Mouse (Mus musculus): Measurements from ENCODE around the gene H1fnt. TPM values are rescaled to one million over a fixed set of nuclear protein-coding genes. Genes with fewer than 3 reads are reported as not detected.

Gene H1fnt
- polyA plus RNA-seq (2015; fragmentation: Nextera tagmentation; extraction: Ambion mirVana) = not detected in 2 replicates

DNA sequence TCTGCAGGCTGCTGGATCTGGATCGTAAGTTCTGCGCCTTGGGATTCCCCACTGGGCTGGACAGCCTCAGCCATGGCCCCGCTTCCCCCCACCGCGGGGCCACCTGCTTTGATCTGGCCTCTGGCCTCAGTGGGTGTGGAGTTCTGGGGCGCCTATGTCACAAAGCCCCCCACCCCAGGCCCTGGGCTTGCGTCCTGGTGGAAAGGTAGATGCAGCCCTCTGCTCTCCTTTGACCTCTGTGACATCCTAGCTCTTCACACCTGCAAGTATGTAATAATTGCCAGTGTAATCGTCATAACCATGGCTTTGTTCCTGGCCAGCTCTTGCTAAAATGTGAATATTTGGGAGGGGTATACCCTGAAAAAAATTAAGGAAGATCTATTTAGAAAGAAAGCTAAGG is at the start of gene H1fnt:
TSS of gene H1fnt (minus strand) at position 101 of the 400 bp plus-strand sequence.
- Histone ChIP-seq H3K36me3 (no peaks in the 10 kb centered on the region), H3K9me3 (replicated peaks) (no peaks in the 10 kb centered on the region), H3K9ac (replicated peaks) (no peak within 1 kb of the TSS), H3K4me1 (no peaks in the 10 kb centered on the region), H3K4me2 (no peak within 1 kb of the TSS), H3K4me3 (replicated peaks) (no peak within 1 kb of the TSS), H3K27ac (replicated peaks) (no peak within 1 kb of the TSS), H3K27me3 (replicated peaks) (no peaks in the 10 kb centered on the region)
- WGBS = 89% methylated on average over 8 of the region's 8 CpGs
- no peak for ATAC-seq (ENCODE audit: low FRiP score)

DNA sequence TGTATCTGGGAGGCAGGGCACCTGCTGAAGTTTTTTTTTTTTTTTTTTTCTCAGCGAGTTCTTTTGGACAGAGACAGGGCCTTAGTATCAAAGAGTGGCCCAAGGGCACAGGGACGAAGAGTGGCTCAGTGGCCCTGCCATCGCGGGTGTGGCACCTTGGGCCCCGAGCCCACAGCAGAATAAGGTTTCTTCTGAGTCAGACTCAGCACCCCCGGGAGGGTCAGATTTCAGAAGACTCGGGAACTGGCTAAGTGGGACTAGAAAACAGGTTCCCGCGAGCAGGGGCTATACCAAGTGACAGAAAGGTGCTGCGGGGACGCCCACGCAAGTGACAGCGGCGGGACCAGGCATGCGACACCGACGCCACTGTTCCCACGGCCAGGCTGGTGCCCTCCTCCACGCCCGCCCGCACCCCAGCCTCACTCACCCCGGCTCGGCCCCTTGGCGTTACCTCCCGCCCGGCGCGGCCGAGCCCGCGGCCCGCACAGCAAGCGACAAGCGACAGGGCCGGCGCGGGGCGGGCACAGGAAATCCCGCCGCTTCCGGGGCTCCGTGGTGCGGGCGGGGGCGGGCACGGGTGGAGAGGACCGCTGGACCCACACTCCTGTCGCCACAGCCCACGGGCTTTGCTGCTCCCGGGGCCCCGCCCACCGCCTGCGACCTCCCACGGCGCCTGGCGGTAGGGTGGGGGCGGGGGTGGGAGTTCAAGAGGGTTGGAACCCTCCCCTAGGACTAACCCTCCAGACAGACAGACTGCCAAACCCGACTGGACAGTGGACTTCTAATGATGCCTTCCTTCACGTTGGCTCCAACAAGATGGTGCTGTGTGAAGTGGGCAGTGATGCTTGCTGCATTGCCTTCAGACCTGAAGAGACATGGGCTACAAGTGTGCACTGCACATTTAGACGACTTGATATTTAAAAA is 38.8 kb upstream of the H1fnt start, which contains the start of gene Zfp641:
TSS of gene Zfp641 (minus strand) at position 534 of the 924 bp plus-strand sequence.
- 2% methylated on average over 59 of the region's 60 CpGs for whole genome bisulfite sequencing
- ATAC-seq (ENCODE audit: low FRiP score) = peak; percentile 70

DNA sequence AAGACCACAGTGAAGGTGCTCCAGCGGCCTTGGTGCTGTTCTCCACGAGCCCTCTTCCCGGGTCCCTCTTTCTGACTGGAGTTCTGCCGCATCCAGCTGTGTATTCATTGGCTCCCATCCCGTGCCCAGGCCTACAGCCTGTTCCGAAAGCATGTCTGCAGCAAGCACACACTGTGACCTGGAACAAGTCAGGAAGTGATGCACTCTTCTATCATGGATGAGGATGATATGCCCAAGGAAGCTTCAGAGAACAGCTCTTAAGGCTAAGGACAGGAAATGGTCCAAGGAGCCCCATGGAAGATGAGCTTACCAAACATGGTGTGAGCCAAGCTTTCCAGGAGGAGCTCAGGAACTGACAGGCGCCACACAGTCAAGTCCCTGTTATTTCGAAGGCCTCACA is 36.6 kb upstream of the H1fnt start:
- Histone ChIP-seq H3K27ac (replicated peaks) (no peak overlapping the region), H3K9me3 (replicated peaks) (no peaks in the 10 kb centered on the region), H3K4me3 (replicated peaks) (no peak overlapping the region), H3K4me1 (peaks cover 12% of the 10 kb centered on the region), H3K9ac (replicated peaks) (no peak overlapping the region), H3K4me2 (no peak overlapping the region), H3K36me3 (peaks cover 26% of the 10 kb centered on the region), H3K27me3 (replicated peaks) (no peaks in the 10 kb centered on the region)
- ATAC-seq (ENCODE audit: low FRiP score) = no peak
- WGBS = 92% methylated on average over 8 of the region's 8 CpGs

More for the DNA sequence above, 38.8 kb upstream of the H1fnt start, which contains the start of gene Zfp641:
- Histone ChIP-seq H3K4me2 (peak within 1 kb of the TSS; percentile 75), H3K36me3 (peaks cover 9% of the 10 kb centered on the region), H3K4me1 (peaks cover 12% of the 10 kb centered on the region), H3K4me3 (replicated peaks) (peak within 1 kb of the TSS; percentile 70), H3K27ac (replicated peaks) (peak within 1 kb of the TSS; percentile 61), H3K27me3 (replicated peaks) (no peaks in the 10 kb centered on the region), H3K9me3 (replicated peaks) (no peaks in the 10 kb centered on the region), H3K9ac (replicated peaks) (peak within 1 kb of the TSS; percentile 74)

DNA sequence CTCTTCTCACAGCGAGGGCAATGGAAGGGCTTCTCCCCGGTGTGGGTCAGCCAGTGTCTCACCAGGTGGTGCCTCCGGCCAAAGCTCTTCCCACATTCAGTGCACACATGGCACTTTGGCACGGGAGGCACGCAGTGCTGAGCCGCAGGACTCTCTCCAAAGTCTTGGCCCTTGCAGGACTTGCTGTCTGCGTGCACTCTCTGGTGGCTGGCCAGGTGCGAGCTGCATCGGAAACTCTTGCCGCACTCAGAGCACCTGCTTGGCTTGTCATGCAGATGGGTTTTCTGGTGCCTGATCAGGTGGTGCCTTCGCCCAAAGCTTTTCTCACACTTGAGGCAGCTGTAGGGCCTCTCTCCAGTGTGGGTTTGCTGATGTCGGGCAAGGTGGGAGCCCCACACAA is 31.5 kb upstream of the H1fnt start:
- WGBS = 75% methylated on average over 12 of the region's 12 CpGs
- no peak for ATAC-seq (ENCODE audit: low FRiP score)
- H3K27ac ChIP-seq (replicated peaks) = no peak overlapping the region
- H3K9me3 ChIP-seq (replicated peaks) = no peaks in the 10 kb centered on the region
- H3K4me2 ChIP-seq = no peak overlapping the region
- peaks cover 41% of the 10 kb centered on the region for H3K36me3 ChIP-seq
- H3K27me3 ChIP-seq (replicated peaks) = no peaks in the 10 kb centered on the region
- no peaks in the 10 kb centered on the region for H3K4me1 ChIP-seq
- no peak overlapping the region for H3K4me3 ChIP-seq (replicated peaks)
- H3K9ac ChIP-seq (replicated peaks) = no peak overlapping the region

DNA sequence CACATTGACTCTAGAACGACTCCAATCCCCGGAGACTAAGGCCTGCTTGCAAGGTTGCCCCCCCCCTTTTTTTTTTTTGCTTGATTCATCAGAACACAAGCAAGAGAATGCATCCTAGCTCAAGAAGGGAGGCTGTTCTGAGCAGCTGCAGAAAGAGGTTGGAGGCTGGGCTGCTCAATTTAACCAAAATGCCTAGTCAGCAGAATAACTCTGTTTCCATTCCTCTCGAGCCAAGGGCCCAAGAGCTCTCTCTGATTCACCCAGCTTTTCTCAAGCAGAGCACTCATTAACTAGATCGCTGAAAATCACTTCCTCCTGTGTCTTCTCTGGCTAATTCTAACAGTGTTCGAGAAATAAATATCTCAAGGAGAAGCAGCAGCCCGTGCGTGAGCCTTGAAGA is 29.3 kb upstream of the H1fnt start:
- no peak overlapping the region for H3K4me3 ChIP-seq (replicated peaks)
- no peak overlapping the region for H3K4me2 ChIP-seq
- no peak for ATAC-seq (ENCODE audit: low FRiP score)
- H3K27ac ChIP-seq (replicated peaks) = no peak overlapping the region
- H3K9ac ChIP-seq (replicated peaks) = no peak overlapping the region
- peaks cover 37% of the 10 kb centered on the region for H3K36me3 ChIP-seq
- no peaks in the 10 kb centered on the region for H3K9me3 ChIP-seq (replicated peaks)
- H3K4me1 ChIP-seq = no peaks in the 10 kb centered on the region
- H3K27me3 ChIP-seq (replicated peaks) = no peaks in the 10 kb centered on the region
- WGBS = 74% methylated on average over 7 of the region's 7 CpGs

DNA sequence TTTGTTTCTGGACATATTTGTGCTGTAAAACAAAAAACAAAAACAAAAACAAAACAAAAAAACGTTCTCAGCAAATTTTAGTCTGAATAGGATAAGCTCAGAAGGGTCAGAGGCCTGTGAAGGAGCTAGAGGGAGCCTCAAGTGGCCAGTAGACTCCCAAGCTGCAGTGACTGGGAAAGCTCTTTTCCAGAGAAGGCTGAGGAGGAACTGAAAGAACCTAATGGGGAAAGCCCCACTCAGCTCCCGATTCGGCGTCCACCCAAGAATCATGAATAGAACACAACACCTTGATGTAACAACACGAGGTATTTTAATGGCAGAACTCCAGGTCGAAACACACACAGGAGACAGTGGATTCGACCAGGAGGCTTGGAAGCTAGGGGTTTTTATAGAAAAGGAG is 683 bp upstream of the H1fnt start:
- Histone ChIP-seq H3K36me3 (no peaks in the 10 kb centered on the region), H3K9me3 (replicated peaks) (no peaks in the 10 kb centered on the region), H3K4me1 (no peaks in the 10 kb centered on the region), H3K4me2 (no peak overlapping the region), H3K9ac (replicated peaks) (no peak overlapping the region), H3K27ac (replicated peaks) (no peak overlapping the region), H3K27me3 (replicated peaks) (no peaks in the 10 kb centered on the region), H3K4me3 (replicated peaks) (no peak overlapping the region)
- 87% methylated on average over 7 of the region's 7 CpGs for WGBS
- no peak for ATAC-seq (ENCODE audit: low FRiP score)

DNA sequence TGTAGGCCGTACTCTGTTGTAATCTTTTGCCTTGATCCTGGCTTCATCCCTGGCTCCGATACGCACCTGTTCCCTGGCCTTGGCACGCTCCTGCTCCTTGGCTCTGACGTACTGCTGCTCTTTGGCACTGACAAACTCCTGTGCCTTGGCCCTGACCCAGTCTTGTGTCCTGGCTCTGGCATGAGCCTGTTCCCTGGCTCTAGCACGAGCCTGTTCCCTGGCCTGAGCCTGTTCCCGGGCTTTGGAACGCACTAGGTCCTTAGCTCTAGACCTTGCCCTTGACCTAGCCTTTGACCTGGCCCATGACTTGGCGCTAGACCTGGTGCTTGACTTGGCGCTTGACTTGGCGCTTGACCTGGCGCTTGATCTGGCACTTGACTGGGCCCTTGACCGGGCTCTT is 822 bp downstream of the H1fnt start:
- no peak for ATAC-seq (ENCODE audit: low FRiP score)
- Histone ChIP-seq H3K9ac (replicated peaks) (no peak overlapping the region), H3K27ac (replicated peaks) (no peak overlapping the region), H3K4me2 (no peak overlapping the region), H3K27me3 (replicated peaks) (no peaks in the 10 kb centered on the region), H3K4me1 (no peaks in the 10 kb centered on the region), H3K36me3 (no peaks in the 10 kb centered on the region), H3K9me3 (replicated peaks) (no peaks in the 10 kb centered on the region), H3K4me3 (replicated peaks) (no peak overlapping the region)
- WGBS = 95% methylated on average over 13 of the region's 13 CpGs

DNA sequence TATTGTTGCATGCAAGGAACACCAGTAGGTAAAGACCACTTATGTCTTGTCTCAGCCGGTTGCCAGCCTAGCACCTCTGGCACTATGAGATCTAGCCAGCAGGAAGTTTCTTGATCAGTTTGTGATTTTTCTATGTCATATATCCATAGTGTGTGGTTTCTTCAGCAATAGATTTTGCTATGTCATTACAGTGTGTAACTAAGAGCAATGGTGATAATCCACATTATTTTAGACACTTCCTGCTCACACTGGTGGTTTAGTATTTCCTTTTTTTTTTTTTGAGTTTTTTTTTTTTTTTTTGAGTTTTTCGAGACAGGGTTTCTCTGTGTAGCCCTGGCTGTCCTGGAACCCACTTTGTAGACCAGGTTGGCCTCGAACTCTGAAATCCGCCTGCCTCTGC is 21.7 kb downstream of the H1fnt start:
- no peak for ATAC-seq (ENCODE audit: low FRiP score)
- H3K36me3 ChIP-seq = no peaks in the 10 kb centered on the region
- H3K4me3 ChIP-seq (replicated peaks) = no peak overlapping the region
- no peak overlapping the region for H3K9ac ChIP-seq (replicated peaks)
- no peak overlapping the region for H3K4me2 ChIP-seq
- no peak overlapping the region for H3K27ac ChIP-seq (replicated peaks)
- no peaks in the 10 kb centered on the region for H3K27me3 ChIP-seq (replicated peaks)
- H3K9me3 ChIP-seq (replicated peaks) = no peaks in the 10 kb centered on the region
- H3K4me1 ChIP-seq = no peaks in the 10 kb centered on the region
- 96% methylated on average over 4 of the region's 4 CpGs for WGBS

DNA sequence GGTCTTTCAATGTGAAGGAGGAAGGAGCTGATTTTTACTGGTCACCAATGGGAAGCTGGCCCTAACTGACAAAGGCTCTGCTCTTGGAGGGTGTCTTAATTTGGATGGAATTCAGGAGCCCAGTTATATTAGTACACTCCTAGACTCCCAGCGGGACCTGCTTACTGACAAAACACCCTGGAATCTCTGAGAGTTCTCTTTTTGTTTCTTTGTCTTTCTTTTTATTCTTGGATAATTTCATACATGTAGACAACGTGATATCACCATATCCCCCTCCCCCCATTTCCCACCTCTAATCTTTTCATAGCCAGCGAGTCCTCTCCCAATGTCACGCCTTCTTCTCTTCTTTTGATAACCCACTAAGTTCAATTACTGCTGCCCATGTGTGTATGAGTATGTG is 22.7 kb downstream of the H1fnt start, which contains the start of gene Olfr286:
TSS of gene Olfr286 (minus strand) at position 101 of the 400 bp plus-strand sequence.
- 90% methylated on average over 4 of the region's 4 CpGs for WGBS
- no peak within 1 kb of the TSS for H3K4me3 ChIP-seq (replicated peaks)

DNA sequence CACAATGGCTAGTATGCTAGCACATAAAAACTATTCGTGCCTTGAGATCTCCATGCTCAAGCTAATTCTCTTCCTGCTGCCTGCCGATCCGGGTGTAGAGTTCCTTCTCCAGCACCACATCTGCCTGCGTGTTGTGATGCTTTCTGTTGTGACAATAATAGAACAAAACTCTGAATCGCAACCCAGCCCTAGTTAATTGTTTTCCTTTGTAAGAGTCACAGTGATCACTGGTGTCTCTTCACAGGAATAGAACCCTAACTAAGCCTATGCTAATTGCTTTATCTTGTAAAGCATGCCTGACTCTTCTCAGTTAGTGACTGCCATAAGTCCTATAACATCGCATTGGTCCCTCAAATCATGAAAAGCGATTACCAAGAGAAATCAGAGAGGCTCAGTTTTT is 31.0 kb downstream of the H1fnt start:
- Histone ChIP-seq H3K27ac (replicated peaks) (no peak overlapping the region), H3K9me3 (replicated peaks) (no peaks in the 10 kb centered on the region), H3K36me3 (no peaks in the 10 kb centered on the region), H3K4me2 (no peak overlapping the region), H3K9ac (replicated peaks) (no peak overlapping the region), H3K4me1 (no peaks in the 10 kb centered on the region), H3K4me3 (replicated peaks) (no peak overlapping the region), H3K27me3 (replicated peaks) (no peaks in the 10 kb centered on the region)
- 70% methylated on average over 7 of the region's 7 CpGs for WGBS
- ATAC-seq (ENCODE audit: low FRiP score) = no peak

More for the DNA sequence above, 22.7 kb downstream of the H1fnt start, which contains the start of gene Olfr286:
- no peak within 1 kb of the TSS for H3K9ac ChIP-seq (replicated peaks)
- H3K27me3 ChIP-seq (replicated peaks) = no peaks in the 10 kb centered on the region
- no peaks in the 10 kb centered on the region for H3K36me3 ChIP-seq
- H3K4me1 ChIP-seq = no peaks in the 10 kb centered on the region
- ATAC-seq (ENCODE audit: low FRiP score) = no peak
- no peak within 1 kb of the TSS for H3K27ac ChIP-seq (replicated peaks)
- no peak within 1 kb of the TSS for H3K4me2 ChIP-seq
- H3K9me3 ChIP-seq (replicated peaks) = no peaks in the 10 kb centered on the region

DNA sequence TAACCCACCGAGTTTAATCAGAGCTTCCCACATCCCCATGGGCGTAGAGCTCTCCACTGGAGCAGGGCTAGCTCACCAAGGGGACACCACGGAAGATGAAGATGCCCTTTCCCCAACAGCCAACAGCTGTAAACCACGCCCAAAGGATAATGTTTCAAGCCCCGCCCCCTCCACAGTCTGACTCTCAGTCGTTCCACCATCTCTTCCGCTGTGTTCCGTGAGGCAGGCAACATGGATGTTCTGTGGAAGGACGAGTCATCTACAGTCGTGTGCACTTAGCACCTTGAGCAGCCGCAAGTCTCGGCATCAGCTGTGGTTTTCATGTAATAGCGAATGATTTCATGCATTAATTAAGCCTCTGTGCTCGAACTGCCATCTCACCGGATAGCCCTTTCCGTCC is 31.5 kb downstream of the H1fnt start:
- H3K4me3 ChIP-seq (replicated peaks) = no peak overlapping the region
- ATAC-seq (ENCODE audit: low FRiP score) = no peak
- H3K4me1 ChIP-seq = no peaks in the 10 kb centered on the region
- H3K27me3 ChIP-seq (replicated peaks) = no peaks in the 10 kb centered on the region
- WGBS = 46% methylated on average over 16 of the region's 16 CpGs
- H3K9ac ChIP-seq (replicated peaks) = no peak overlapping the region
- 0 out of 2 replicates have a peak overlapping the region, but pooled peaks have one; percentile 5 for H3K4me2 ChIP-seq
- no peak overlapping the region for H3K27ac ChIP-seq (replicated peaks)
- no peaks in the 10 kb centered on the region for H3K9me3 ChIP-seq (replicated peaks)
- no peaks in the 10 kb centered on the region for H3K36me3 ChIP-seq

DNA sequence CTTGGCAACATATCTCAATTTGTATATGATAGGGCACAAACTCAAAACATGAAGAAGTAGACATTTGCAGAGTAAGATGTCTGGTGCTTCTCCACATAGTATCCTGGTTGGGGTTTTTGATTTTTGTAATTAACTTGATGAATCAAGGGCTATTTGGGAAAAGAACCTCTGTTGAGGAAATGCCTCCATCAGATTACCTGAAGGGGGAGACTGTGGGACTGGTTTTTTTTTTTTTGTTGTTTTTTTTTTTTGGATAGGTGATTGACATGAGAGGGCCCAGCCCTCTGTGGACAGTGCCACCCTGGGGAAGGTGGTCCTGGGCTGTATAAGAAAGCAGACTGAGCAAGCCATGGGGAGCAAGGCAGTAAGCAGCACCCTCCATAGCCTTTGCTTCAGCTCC is 34.7 kb downstream of the H1fnt start:
- Histone ChIP-seq H3K27ac (replicated peaks) (no peak overlapping the region), H3K4me1 (no peaks in the 10 kb centered on the region), H3K9ac (replicated peaks) (no peak overlapping the region), H3K36me3 (no peaks in the 10 kb centered on the region), H3K4me3 (replicated peaks) (no peak overlapping the region), H3K27me3 (replicated peaks) (no peaks in the 10 kb centered on the region), H3K9me3 (replicated peaks) (no peaks in the 10 kb centered on the region), H3K4me2 (no peak overlapping the region)
- ATAC-seq (ENCODE audit: low FRiP score) = no peak
